Mouse (Mus musculus) CH12.LX (cell line): Measurements from ENCODE around the gene Rassf5.

Experiments used
- CHD2 ChIP-seq: IDR thresholded peaks from 2 replicates; pipeline ENCODE4 v1.6.1; 2011; ENCODE audit warnings: low read length, improper control_type of control experiment
- CTCF ChIP-seq, 2 experiments: IDR thresholded peaks in 1 of 2; conservative IDR thresholded peaks in 1 of 2; 2 replicates each; pipeline ENCODE4 v1.5.1; 2011 to 2012; ENCODE audit warnings: low read depth in 2 of 2, low read length in 2 of 2, improper control_type of control experiment in 1 of 2, inconsistent platforms in 1 of 2, mild to moderate bottlenecking in 1 of 2, moderate library complexity in 1 of 2
- E2F4 ChIP-seq: IDR thresholded peaks from 2 replicates; pipeline ENCODE4 v1.6.1; 2011; ENCODE audit warnings: low read depth, low read length, improper control_type of control experiment; ENCODE audit not compliant: insufficient replicate concordance
- EP300 ChIP-seq: IDR thresholded peaks from 2 replicates; pipeline ENCODE4 v1.6.1; 2011; ENCODE audit warnings: low read length, improper control_type of control experiment
- HCFC1 ChIP-seq: IDR thresholded peaks from 2 replicates; pipeline ENCODE4 v1.6.1; 2012; ENCODE audit warnings: low read depth, mild to moderate bottlenecking, inconsistent platforms, low read length, improper control_type of control experiment
- IRF4 ChIP-seq: IDR thresholded peaks from 2 replicates; pipeline ENCODE4 v1.6.1; 2014; ENCODE audit warnings: low read depth, mild to moderate bottlenecking, inconsistent platforms, low read length, improper control_type of control experiment
- MAX ChIP-seq: IDR thresholded peaks from 2 replicates; pipeline ENCODE4 v1.6.1; 2011; ENCODE audit warnings: low read length, improper control_type of control experiment
- MEF2A ChIP-seq: IDR thresholded peaks from 2 replicates; pipeline ENCODE4 v1.6.1; 2014; ENCODE audit warnings: low read depth, mild to moderate bottlenecking, inconsistent platforms, low read length, improper control_type of control experiment, borderline replicate concordance
- POLR2A ChIP-seq: IDR thresholded peaks from 2 replicates; pipeline ENCODE4 v1.6.1; 2011; ENCODE audit warnings: low read depth, mild to moderate bottlenecking, improper control_type of control experiment, low read length
- SMC3 ChIP-seq: IDR thresholded peaks from 2 replicates; pipeline ENCODE4 v1.6.1; 2011; ENCODE audit warnings: low read depth, low read length, improper control_type of control experiment
- USF1 ChIP-seq: IDR thresholded peaks from 2 replicates; pipeline ENCODE4 v1.6.1; 2014; ENCODE audit warnings: low read depth, mild to moderate bottlenecking, inconsistent platforms, low read length, improper control_type of control experiment
- USF2 ChIP-seq: conservative IDR thresholded peaks from 2 replicates; pipeline ENCODE4 v1.6.1; 2011; ENCODE audit warnings: low read depth, low read length, improper control_type of control experiment
- ZC3H11A ChIP-seq: IDR thresholded peaks from 2 replicates; pipeline ENCODE4 v1.6.1; 2012; ENCODE audit warnings: low read depth, mild to moderate bottlenecking, inconsistent platforms, low read length, improper control_type of control experiment
- ZMIZ1 ChIP-seq: IDR thresholded peaks from 2 replicates; pipeline ENCODE4 v1.6.1; 2012; ENCODE audit warnings: low read depth, mild to moderate bottlenecking, inconsistent platforms, low read length, improper control_type of control experiment

DNA sequence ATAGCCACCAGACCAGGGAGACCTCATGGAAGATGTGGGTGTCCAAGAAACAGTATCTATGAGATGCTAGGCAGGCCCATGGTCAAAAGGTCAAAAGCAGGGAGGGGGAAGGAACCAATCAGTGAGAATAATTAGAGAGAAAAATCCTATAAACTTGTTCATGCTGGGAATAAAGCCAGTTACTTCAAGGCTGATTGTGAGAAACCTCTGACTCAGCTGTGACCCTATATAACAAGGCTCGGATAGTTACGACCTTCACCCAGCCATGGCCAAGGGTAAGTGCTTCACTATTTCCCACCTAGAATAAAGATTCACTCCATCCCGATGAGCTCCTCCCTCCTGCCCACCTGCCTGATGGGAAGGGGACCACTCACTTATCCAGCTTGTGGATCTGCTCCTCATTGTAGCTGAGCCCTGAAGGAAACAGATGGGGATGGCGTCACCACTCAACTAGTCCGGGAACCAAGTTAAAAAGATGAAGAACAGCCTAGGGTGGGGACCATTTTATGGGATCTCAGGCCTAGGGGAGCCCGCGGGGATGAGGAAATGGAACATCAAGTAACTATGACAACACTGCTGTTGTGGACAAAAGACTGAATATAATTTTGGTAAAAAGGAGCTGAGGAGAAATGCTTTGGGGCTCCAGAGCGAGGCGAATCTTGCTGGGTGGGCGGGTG lies 14.7 kb upstream of the Rassf5 start:
- TF ChIP-seq CTCF (conservative IDR thresholded peaks at IDR 0.05 in 1 of 2, IDR thresholded peaks at IDR 0.05 in 1 of 2; ENCODE audit: low read depth in 2 of 2, low read length in 2 of 2), result no peak
- no peak for TF ChIP-seq ZC3H11A
- no peak for TF ChIP-seq CHD2
- no peak for TF ChIP-seq USF1
- no peak for TF ChIP-seq HCFC1
- TF ChIP-seq ZMIZ1, result no peak
- TF ChIP-seq MEF2A, result no peak
- TF ChIP-seq POLR2A, result no peak
- no peak for TF ChIP-seq EP300
- TF ChIP-seq E2F4, result no peak
- TF ChIP-seq MAX, result no peak
- TF ChIP-seq USF2, result no peak
- no peak for TF ChIP-seq SMC3
- TF ChIP-seq IRF4, result no peak
